Mouse (Mus musculus) lung, postnatal 0 days (tissue): ENCODE results near the gene Thoc6.

Experiments
- CTCF ChIP-seq: IDR thresholded peaks from 2 replicates; pipeline ENCODE4 v1.5.1; 2016; ENCODE audit warnings: antibody characterized with exemption, mild to moderate bottlenecking
- EP300 ChIP-seq: IDR thresholded peaks from 2 replicates; pipeline ENCODE4 v1.6.1; 2016; ENCODE audit warnings: antibody characterized with exemption, mild to moderate bottlenecking, control low read depth

GRCm38 (mm10) chr17:23675564-23676281 lies 2.0 kb upstream of the Thoc6 start:
- peak; percentile 36 for TF ChIP-seq CTCF
- TF ChIP-seq EP300, result no peak
